Mouse (Mus musculus): ENCODE measurements around the gene B3gnt9.

DNA sequence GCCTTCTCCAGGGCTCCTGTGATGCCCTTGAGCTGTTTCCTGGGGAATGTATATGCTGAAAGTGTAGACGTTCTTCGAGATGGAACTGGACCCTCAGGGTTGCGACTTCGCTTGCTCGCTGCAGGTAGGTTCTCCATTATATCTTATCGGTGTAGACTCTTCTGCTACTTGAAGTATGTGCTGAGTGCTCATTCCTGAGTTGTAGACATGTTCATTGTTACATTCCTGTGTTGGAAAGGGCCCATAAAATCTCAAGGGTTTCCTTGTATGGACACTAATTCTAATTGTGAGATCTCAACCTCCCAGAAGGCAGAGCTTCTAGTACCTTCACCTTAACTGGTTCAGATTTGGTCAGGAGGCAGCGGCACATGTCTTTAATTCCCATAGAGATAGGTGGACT is 13.9 kb downstream of the B3gnt9 start:
- TF ChIP-seq POLR2A (IDR thresholded peaks at IDR 0.05; ENCODE audit: insufficient read depth, low read length) (no peak), CTCF (IDR thresholded peaks at IDR 0.05; ENCODE audit: low read depth, low read length) (no peak), EP300 (IDR thresholded peaks at IDR 0.05; ENCODE audit: insufficient read depth, low read depth, low read length) (no peak)

Data from ES-Bruce4 (cell line).